Mouse (Mus musculus): Measurements from ENCODE around the gene Fmo5.
A peak's percentile ranks its signal among the peaks of the same experiment; 100 is the strongest.

The Fmo5 gene

GRCm38 (mm10) chr3:97628391-97629001 lies at the start of gene Fmo5:
Gene Fmo5, plus strand, starts transcription at chr3:97628804.
- no peak for DNase-seq (ENCODE audit: low spot score)

- peak; percentile 82 for DNase-seq (ENCODE audit: low spot score)
Observed at GRCm38 (mm10) chr3:97585383-97586160, 43.0 kb upstream of the Fmo5 start.

- DNase-seq (ENCODE audit: low spot score): no peak
Observed at GRCm38 (mm10) chr3:97587656-97588055, 40.9 kb upstream of the Fmo5 start.

GRCm38 (mm10) chr3:97590699-97591098 lies 37.9 kb upstream of the Fmo5 start:
- no peak for DNase-seq (ENCODE audit: low spot score)

GRCm38 (mm10) chr3:97593089-97593488 lies 35.5 kb upstream of the Fmo5 start:
- no peak for DNase-seq (ENCODE audit: low spot score)

- DNase-seq (ENCODE audit: low spot score): no peak
Observed at GRCm38 (mm10) chr3:97594140-97594539, 34.5 kb upstream of the Fmo5 start.

- DNase-seq (ENCODE audit: low spot score): no peak
Observed at GRCm38 (mm10) chr3:97595066-97595465, 33.5 kb upstream of the Fmo5 start.

GRCm38 (mm10) chr3:97596796-97597195 lies 31.8 kb upstream of the Fmo5 start:
- no peak for DNase-seq (ENCODE audit: low spot score)

- DNase-seq (ENCODE audit: low spot score): no peak
Observed at GRCm38 (mm10) chr3:97600050-97600832, 28.4 kb upstream of the Fmo5 start.

- DNase-seq (ENCODE audit: low spot score): no peak
Observed at GRCm38 (mm10) chr3:97609201-97609844, 19.3 kb upstream of the Fmo5 start.

- DNase-seq (ENCODE audit: low spot score): peak; percentile 71
Observed at GRCm38 (mm10) chr3:97609845-97610410, 18.7 kb upstream of the Fmo5 start, which contains the start of gene Chd1l. Gene Chd1l, minus strand, starts transcription at chr3:97610203.

- no peak for DNase-seq (ENCODE audit: low spot score)
Observed at GRCm38 (mm10) chr3:97611021-97611420, 17.6 kb upstream of the Fmo5 start.

GRCm38 (mm10) chr3:97615154-97615553 lies 13.4 kb upstream of the Fmo5 start:
- DNase-seq (ENCODE audit: low spot score): no peak

GRCm38 (mm10) chr3:97615933-97616332 lies 12.7 kb upstream of the Fmo5 start:
- no peak for DNase-seq (ENCODE audit: low spot score)

GRCm38 (mm10) chr3:97617091-97617825 lies 11.3 kb upstream of the Fmo5 start:
- DNase-seq (ENCODE audit: low spot score): no peak

- no peak for DNase-seq (ENCODE audit: low spot score)
Observed at GRCm38 (mm10) chr3:97617899-97618298, 10.7 kb upstream of the Fmo5 start.

GRCm38 (mm10) chr3:97620657-97621056 lies 7.9 kb upstream of the Fmo5 start:
- no peak for DNase-seq (ENCODE audit: low spot score)

GRCm38 (mm10) chr3:97624611-97625010 lies 4.0 kb upstream of the Fmo5 start:
- no peak for DNase-seq (ENCODE audit: low spot score)

GRCm38 (mm10) chr3:97627893-97628292 lies 711 bp upstream of the Fmo5 start:
- no peak for DNase-seq (ENCODE audit: low spot score)

GRCm38 (mm10) chr3:97629941-97630340 lies 1.3 kb downstream of the Fmo5 start:
- DNase-seq (ENCODE audit: low spot score): no peak

GRCm38 (mm10) chr3:97630746-97631145 lies 2.1 kb downstream of the Fmo5 start:
- no peak for DNase-seq (ENCODE audit: low spot score)
